Mouse (Mus musculus): ENCODE data around the gene Ppp1r14c. TPM values are rescaled to one million over a fixed set of nuclear protein-coding genes. Genes with fewer than 3 reads are reported as not detected.
"Not testable (repeated sequence)": the region's sequence is repeated elsewhere in the genome, so short reads cannot be mapped to it uniquely, and the experiment has no call there.

Gene Ppp1r14c
- polyA plus RNA-seq, 1 experiment from 2014 or later, result 2.0 TPM

DNA sequence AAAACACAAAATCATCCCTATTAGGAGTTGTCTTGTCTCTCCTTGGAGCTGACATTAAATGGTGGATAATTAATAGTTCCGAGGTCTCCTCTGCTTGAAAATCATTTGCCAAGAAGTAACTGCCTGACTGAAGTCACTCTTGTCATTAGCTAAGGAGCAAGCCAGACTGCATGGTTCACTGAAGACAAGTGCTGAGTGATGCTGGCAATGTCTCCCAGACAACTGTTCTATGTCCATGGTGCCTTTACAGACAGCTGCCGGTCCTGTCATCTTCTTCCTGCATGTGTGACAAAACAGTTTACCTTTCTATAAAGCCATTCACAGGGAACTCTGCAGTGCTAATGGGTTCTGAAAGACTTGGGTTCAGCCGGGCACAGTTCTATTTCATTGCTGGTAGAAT lies 124.2 kb downstream of the Ppp1r14c start:
- Histone ChIP-seq H3K9me3 (ENCODE audit: control insufficient read depth, low read length) (no peaks in the 10 kb centered on the region), H3K36me3 (ENCODE audit: control insufficient read depth, insufficient read depth, low read length) (no peaks in the 10 kb centered on the region), H3K9ac (ENCODE audit: low read depth, low read length) (no peak overlapping the region), H3K4me1 (ENCODE audit: control insufficient read depth, insufficient read depth, low read length) (no peaks in the 10 kb centered on the region), H3K4me2 (ENCODE audit: low read depth, low read length) (no peak overlapping the region), H3K27ac (ENCODE audit: low read length) (no peak overlapping the region), H3K27me3 (replicated peaks; ENCODE audit: control insufficient read depth, insufficient read depth, low read length) (no peaks in the 10 kb centered on the region), H3K4me3 (ENCODE audit: low read length) (no peak overlapping the region)
- WGBS, result 87% methylated on average over 3 of the region's 3 CpGs
- ATAC-seq, result no peak

DNA sequence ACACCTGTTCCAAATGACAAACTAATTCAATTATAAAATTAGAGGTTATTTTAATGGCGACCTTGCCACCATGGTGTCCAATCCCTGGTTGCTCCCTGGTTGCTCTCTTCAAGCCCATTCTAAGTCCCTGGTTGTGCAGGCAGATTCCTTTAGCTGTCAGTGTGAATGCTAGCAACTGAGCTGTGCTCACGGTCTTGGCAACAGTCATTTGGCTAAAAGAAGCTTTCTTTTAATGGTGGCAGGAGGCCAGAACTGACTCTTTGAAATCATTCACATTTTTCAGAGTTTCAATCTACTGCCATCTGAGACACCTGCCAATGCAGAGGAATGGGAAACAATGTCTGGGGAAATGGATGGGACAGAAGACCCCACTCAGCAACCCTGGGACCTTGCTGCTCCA lies 130.9 kb downstream of the Ppp1r14c start:
- Histone ChIP-seq H3K9ac (ENCODE audit: low read depth, low read length) (no peak overlapping the region), H3K4me2 (ENCODE audit: low read depth, low read length) (no peak overlapping the region), H3K27ac (ENCODE audit: low read length) (no peak overlapping the region), H3K27me3 (replicated peaks; ENCODE audit: control insufficient read depth, insufficient read depth, low read length) (no peaks in the 10 kb centered on the region), H3K4me1 (ENCODE audit: control insufficient read depth, insufficient read depth, low read length) (no peaks in the 10 kb centered on the region), H3K4me3 (ENCODE audit: low read length) (no peak overlapping the region), H3K9me3 (ENCODE audit: control insufficient read depth, low read length) (no peaks in the 10 kb centered on the region), H3K36me3 (ENCODE audit: control insufficient read depth, insufficient read depth, low read length) (no peaks in the 10 kb centered on the region)
- 85% methylated on average over 2 of the region's 2 CpGs for WGBS
- ATAC-seq, result no peak

DNA sequence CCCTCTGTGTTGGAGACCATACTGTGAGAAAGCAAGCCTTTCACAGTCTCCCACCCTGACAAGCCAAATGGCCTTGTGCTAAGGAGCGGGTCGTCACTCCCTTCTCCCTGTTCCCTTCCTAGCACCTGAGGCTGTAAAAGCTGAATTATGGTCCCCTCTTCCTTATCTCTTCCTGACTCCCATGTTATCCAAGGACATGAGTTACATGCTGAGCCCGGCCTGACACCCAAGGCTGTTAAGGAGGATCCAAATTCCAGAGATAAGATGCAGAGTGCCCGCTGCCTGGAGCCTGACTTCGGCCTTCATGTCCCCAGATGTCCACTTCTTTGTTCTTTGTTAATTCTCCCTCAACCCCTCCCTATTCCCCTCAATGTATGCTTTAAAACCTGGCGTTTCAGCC lies 135.0 kb downstream of the Ppp1r14c start:
- H3K4me3 ChIP-seq (ENCODE audit: low read length); H3K4me2 ChIP-seq (ENCODE audit: low read depth, low read length); H3K9me3 ChIP-seq (ENCODE audit: control insufficient read depth, low read length); H3K9ac ChIP-seq (ENCODE audit: low read depth, low read length); H3K4me1 ChIP-seq (ENCODE audit: control insufficient read depth, insufficient read depth, low read length); H3K27ac ChIP-seq (ENCODE audit: low read length); ATAC-seq; H3K27me3 ChIP-seq (replicated peaks; ENCODE audit: control insufficient read depth, insufficient read depth, low read length); H3K36me3 ChIP-seq (ENCODE audit: control insufficient read depth, insufficient read depth, low read length): not testable (repeated sequence)
- 79% methylated on average over 6 of the region's 6 CpGs for WGBS

DNA sequence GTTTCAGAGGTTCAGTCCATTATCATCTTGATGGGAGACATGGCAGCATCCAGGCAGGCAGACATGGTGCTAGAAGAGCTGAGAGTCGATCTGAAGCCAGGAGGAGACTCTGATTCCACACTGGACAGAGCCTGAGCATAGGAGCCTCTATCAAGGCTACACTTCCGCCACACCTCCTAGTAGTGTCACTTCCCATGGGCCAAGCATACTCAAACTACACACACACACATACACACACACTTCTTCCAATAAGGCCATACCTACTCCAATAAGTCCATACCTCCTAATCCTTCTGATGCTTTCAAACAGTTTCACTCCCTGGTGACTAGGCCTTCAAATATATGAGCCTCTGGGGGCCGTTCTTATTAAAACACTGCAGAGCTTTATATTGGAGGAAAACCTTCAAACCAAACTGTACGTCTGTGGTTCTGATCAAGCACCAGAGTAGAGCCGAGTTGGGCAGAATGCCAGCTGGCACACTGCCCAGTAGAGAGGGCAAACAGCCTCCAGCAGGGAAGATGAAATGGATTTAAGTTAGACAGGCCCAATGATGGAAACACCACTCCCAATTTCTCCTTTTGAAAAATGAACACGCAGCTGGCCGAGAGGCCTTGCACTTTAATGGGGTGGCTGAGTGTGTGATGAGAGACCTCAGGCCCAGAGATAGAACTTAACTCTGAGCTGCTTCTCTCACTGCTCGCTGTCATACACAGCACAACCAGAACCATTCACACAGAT lies 141.8 kb downstream of the Ppp1r14c start:
- Histone ChIP-seq H3K36me3 (ENCODE audit: control insufficient read depth, insufficient read depth, low read length) (no peaks in the 10 kb centered on the region), H3K27me3 (replicated peaks; ENCODE audit: control insufficient read depth, insufficient read depth, low read length) (no peaks in the 10 kb centered on the region), H3K4me3 (ENCODE audit: low read length) (no peak overlapping the region), H3K9me3 (ENCODE audit: control insufficient read depth, low read length) (no peaks in the 10 kb centered on the region), H3K27ac (ENCODE audit: low read length) (no peak overlapping the region), H3K4me1 (ENCODE audit: control insufficient read depth, insufficient read depth, low read length) (peaks cover 7% of the 10 kb centered on the region), H3K4me2 (ENCODE audit: low read depth, low read length) (no peak overlapping the region), H3K9ac (ENCODE audit: low read depth, low read length) (no peak overlapping the region)
- WGBS, result 48% methylated on average over 8 of the region's 8 CpGs
- peak; percentile 78 for ATAC-seq

DNA sequence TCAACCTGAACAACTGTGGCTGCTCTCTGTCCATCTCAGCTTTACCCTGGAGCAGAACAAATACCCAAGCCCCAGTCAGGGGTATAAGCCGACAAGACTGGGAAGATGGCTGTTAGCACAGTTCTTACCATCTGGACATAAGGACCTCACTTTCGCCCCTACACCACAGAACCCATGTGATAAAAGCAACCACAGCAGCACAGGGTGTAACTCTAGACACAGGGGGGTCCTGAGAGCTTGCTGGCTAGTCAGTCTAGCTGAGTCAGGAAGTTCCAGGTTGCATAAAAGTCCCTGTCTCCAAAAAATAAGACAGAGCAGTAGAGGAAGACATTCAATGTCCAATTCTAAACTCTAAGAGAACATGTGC lies 142.3 kb downstream of the Ppp1r14c start:
- H3K27me3 ChIP-seq (replicated peaks; ENCODE audit: control insufficient read depth, insufficient read depth, low read length), result no peaks in the 10 kb centered on the region
- H3K9ac ChIP-seq (ENCODE audit: low read depth, low read length), result no peak overlapping the region
- H3K4me1 ChIP-seq (ENCODE audit: control insufficient read depth, insufficient read depth, low read length), result peaks cover 7% of the 10 kb centered on the region
- H3K9me3 ChIP-seq (ENCODE audit: control insufficient read depth, low read length), result no peaks in the 10 kb centered on the region
- no peaks in the 10 kb centered on the region for H3K36me3 ChIP-seq (ENCODE audit: control insufficient read depth, insufficient read depth, low read length)
- H3K4me3 ChIP-seq (ENCODE audit: low read length), result no peak overlapping the region
- H3K27ac ChIP-seq (ENCODE audit: low read length), result no peak overlapping the region
- peak; percentile 13; the same call in 1 of the 2 replicates for ATAC-seq
- H3K4me2 ChIP-seq (ENCODE audit: low read depth, low read length), result no peak overlapping the region
- WGBS, result 70% methylated on average over 2 of the region's 2 CpGs

DNA sequence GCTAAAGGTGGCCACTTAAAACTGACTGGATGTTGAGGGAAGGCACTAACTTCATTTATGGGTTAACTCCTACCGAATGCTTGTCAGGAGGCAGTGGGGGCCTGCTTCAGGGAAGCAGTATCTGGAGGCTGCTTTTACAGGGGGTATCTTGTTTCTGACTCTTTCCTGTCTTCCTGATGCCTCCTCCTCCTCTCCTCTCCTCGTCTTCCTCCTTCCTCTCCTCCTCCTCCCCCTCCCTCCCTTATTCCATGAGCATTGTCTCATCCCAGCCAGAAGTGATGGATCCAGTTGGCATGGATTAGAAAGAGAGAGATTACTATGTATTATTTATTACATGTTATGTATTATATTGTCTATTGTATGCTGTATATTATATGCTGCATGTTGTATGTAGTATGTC lies 142.9 kb downstream of the Ppp1r14c start:
- Histone ChIP-seq H3K4me3 (ENCODE audit: low read length) (no peak overlapping the region), H3K9me3 (ENCODE audit: control insufficient read depth, low read length) (no peaks in the 10 kb centered on the region), H3K27me3 (replicated peaks; ENCODE audit: control insufficient read depth, insufficient read depth, low read length) (no peaks in the 10 kb centered on the region), H3K36me3 (ENCODE audit: control insufficient read depth, insufficient read depth, low read length) (no peaks in the 10 kb centered on the region), H3K9ac (ENCODE audit: low read depth, low read length) (no peak overlapping the region), H3K4me1 (ENCODE audit: control insufficient read depth, insufficient read depth, low read length) (peaks cover 7% of the 10 kb centered on the region), H3K4me2 (ENCODE audit: low read depth, low read length) (no peak overlapping the region), H3K27ac (ENCODE audit: low read length) (no peak overlapping the region)
- WGBS, result 61% methylated on average over 2 of the region's 2 CpGs
- ATAC-seq, result no peak

DNA sequence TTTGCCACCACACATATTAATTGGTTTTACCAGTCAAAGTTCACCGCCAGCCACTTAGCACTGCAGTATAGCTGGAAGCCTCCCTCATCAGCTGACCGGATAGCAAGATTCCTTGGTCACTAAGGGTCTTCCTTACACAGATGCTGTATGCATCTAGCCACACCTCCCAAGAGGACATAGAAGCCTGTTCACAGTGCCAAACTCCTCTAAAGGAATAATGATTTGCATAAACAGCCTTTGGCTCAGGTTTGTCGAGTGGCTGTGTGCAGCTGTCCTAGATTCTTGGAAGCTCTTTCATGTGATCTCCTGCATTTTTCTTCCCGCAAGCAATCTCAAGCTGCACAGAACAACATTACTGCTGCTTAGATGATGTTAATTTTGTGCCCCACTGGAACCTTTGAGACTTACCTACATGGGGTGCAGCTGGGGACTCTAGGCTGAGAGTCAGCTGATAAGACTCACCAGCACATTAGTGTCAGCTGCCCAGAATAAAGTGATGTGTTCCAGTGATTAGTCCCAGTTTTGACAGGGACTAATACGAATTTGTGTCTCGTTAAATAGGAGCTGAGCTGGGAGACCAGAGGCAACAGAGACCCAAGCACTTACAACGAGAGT lies 143.9 kb downstream of the Ppp1r14c start:
- WGBS, result 48% methylated on average over 7 of the region's 7 CpGs
- ATAC-seq, result no peak
- H3K9ac ChIP-seq (ENCODE audit: low read depth, low read length), result no peak overlapping the region
- no peaks in the 10 kb centered on the region for H3K9me3 ChIP-seq (ENCODE audit: control insufficient read depth, low read length)
- no peak overlapping the region for H3K4me3 ChIP-seq (ENCODE audit: low read length)
- no peak overlapping the region for H3K27ac ChIP-seq (ENCODE audit: low read length)
- no peaks in the 10 kb centered on the region for H3K36me3 ChIP-seq (ENCODE audit: control insufficient read depth, insufficient read depth, low read length)
- peaks cover 7% of the 10 kb centered on the region for H3K4me1 ChIP-seq (ENCODE audit: control insufficient read depth, insufficient read depth, low read length)
- H3K27me3 ChIP-seq (replicated peaks; ENCODE audit: control insufficient read depth, insufficient read depth, low read length), result no peaks in the 10 kb centered on the region
- H3K4me2 ChIP-seq (ENCODE audit: low read depth, low read length), result no peak overlapping the region

DNA sequence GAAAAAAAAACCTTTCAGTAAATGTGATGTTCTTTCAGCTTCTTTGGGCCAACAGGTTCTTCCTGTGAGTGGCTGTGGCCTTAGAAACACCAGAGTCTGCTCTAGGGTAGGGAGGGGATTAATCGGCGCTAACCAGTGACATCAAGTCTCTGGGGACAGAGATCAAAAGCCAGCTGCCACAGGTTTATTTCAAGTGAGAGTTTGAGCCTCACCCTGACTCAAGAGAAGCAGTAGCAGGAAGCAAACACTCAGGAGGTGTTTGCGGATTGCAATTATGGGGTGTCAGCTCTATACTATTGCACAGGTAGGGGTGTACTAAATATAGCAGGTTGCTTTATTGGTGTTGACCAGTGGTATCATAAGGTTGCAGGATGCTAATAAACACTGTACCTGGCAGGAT lies 144.6 kb downstream of the Ppp1r14c start:
- ATAC-seq, result no peak
- no peaks in the 10 kb centered on the region for H3K27me3 ChIP-seq (replicated peaks; ENCODE audit: control insufficient read depth, insufficient read depth, low read length)
- peaks cover 7% of the 10 kb centered on the region for H3K4me1 ChIP-seq (ENCODE audit: control insufficient read depth, insufficient read depth, low read length)
- no peak overlapping the region for H3K4me3 ChIP-seq (ENCODE audit: low read length)
- no peaks in the 10 kb centered on the region for H3K36me3 ChIP-seq (ENCODE audit: control insufficient read depth, insufficient read depth, low read length)
- 58% methylated on average over 3 of the region's 3 CpGs for WGBS
- no peak overlapping the region for H3K4me2 ChIP-seq (ENCODE audit: low read depth, low read length)
- no peak overlapping the region for H3K27ac ChIP-seq (ENCODE audit: low read length)
- H3K9ac ChIP-seq (ENCODE audit: low read depth, low read length), result no peak overlapping the region
- H3K9me3 ChIP-seq (ENCODE audit: control insufficient read depth, low read length), result no peaks in the 10 kb centered on the region

DNA sequence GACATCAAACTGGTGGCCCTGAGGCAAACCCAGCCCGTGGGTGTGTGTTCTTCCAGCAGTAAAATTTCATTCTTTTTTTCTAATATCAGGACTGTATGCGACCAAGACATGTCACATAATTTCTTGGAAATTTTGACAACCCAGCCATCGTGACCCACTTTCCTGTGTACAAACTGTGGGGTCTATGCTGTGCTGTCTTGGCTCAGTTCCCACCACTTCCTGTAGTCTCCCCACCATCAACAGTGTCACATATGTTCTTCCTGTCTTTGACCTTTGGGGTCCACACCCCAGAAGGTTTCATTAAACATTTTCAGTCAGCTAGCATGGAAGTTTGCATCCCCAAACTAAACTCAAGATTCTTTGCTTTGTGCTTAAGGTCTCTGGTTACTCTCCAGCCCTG lies 145.5 kb downstream of the Ppp1r14c start:
- Histone ChIP-seq H3K27me3 (replicated peaks; ENCODE audit: control insufficient read depth, insufficient read depth, low read length) (no peaks in the 10 kb centered on the region), H3K4me3 (ENCODE audit: low read length) (no peak overlapping the region), H3K36me3 (ENCODE audit: control insufficient read depth, insufficient read depth, low read length) (no peaks in the 10 kb centered on the region), H3K9ac (ENCODE audit: low read depth, low read length) (no peak overlapping the region), H3K9me3 (ENCODE audit: control insufficient read depth, low read length) (no peaks in the 10 kb centered on the region), H3K4me1 (ENCODE audit: control insufficient read depth, insufficient read depth, low read length) (peaks cover 7% of the 10 kb centered on the region), H3K27ac (ENCODE audit: low read length) (no peak overlapping the region), H3K4me2 (ENCODE audit: low read depth, low read length) (no peak overlapping the region)
- ATAC-seq, result no peak
- WGBS, result 63% methylated on average over 3 of the region's 3 CpGs

All from intestine, embryonic 16.5 days (tissue).